Mouse (Mus musculus) kidney, embryonic 15.5 days (tissue): ENCODE data around the gene Gm36079. TPM values are rescaled to one million over a fixed set of nuclear protein-coding genes. Genes with fewer than 3 reads are reported as not detected.
"Not testable (repeated sequence)": the region's sequence is repeated elsewhere in the genome, so short reads cannot be mapped to it uniquely, and the experiment has no call there.

Experiments
- ATAC-seq: fragments of 200-750 bp; cut with Nextera tagmentation; replicated peaks from 2 replicates; pipeline ENCODE4 v1.8.0; 2017; ENCODE audit warnings: moderate TSS enrichment; ENCODE audit not compliant: low FRiP score
- H3K27ac ChIP-seq: fragments of 300-500 bp; sonication (generic); 2 replicates; pipeline ENCODE4 v1.5.1; 2015; ENCODE audit warnings: mild to moderate bottlenecking, inconsistent platforms
- H3K27me3 ChIP-seq: fragments of 300-500 bp; sonication (generic); 2 replicates; pipeline ENCODE4 v1.6.1; 2015; ENCODE audit warnings: inconsistent platforms
- H3K36me3 ChIP-seq: fragments of 300-500 bp; sonication (generic); 2 replicates; pipeline ENCODE4 v1.6.1; 2015; ENCODE audit warnings: inconsistent platforms
- H3K4me1 ChIP-seq: fragments of 300-500 bp; sonication (generic); 2 replicates; pipeline ENCODE4 v1.6.1; 2015; ENCODE audit warnings: inconsistent platforms
- H3K4me2 ChIP-seq: fragments of 300-500 bp; sonication (generic); 2 replicates; pipeline ENCODE4 v1.6.1; 2015; ENCODE audit warnings: moderate library complexity, mild to moderate bottlenecking, inconsistent platforms
- H3K4me3 ChIP-seq: fragments of 300-500 bp; sonication (generic); replicated peaks from 2 replicates; pipeline ENCODE4 v1.5.1; 2015; ENCODE audit warnings: mild to moderate bottlenecking, inconsistent platforms
- H3K9ac ChIP-seq: fragments of 300-500 bp; sonication (generic); 2 replicates; pipeline ENCODE4 v1.6.1; 2015; ENCODE audit warnings: mild to moderate bottlenecking, inconsistent platforms
- H3K9me3 ChIP-seq: fragments of 300-500 bp; sonication (generic); replicated peaks from 2 replicates; pipeline ENCODE4 v1.6.1; 2016; ENCODE audit warnings: inconsistent platforms
- WGBS: fragments of 180-500 bp; shearing (Covaris S2); methylation state at CpG from one replicate; pipeline ENCODE4 v1.1.7; 2015; ENCODE audit warnings: mixed read lengths; 5-methylcytosine and 5-hydroxymethylcytosine counted together
- polyA plus RNA-seq: library from polyadenylated mRNA; unstranded; fragments of >200 nt; fragmentation: Nextera tagmentation; extraction: Ambion mirVana; gene quantifications from 2 replicates; pipeline ENCODE4 v1.2.1, GENCODE M21; 2015

The Gm36079 gene
- polyA plus RNA-seq, 1 experiment from 2014 or later, result not detected

GRCm38 (mm10) chr13:120010068-120010467 is 16.7 kb downstream of the Gm36079 start:
- H3K36me3 ChIP-seq, H3K9me3 ChIP-seq, H3K4me2 ChIP-seq, H3K4me3 ChIP-seq, H3K4me1 ChIP-seq, H3K27ac ChIP-seq, H3K9ac ChIP-seq, ATAC-seq, H3K27me3 ChIP-seq: not testable (repeated sequence)

- not testable (repeated sequence) for H3K4me3 ChIP-seq, H3K36me3 ChIP-seq, H3K27me3 ChIP-seq, ATAC-seq, H3K9ac ChIP-seq, H3K4me2 ChIP-seq, H3K27ac ChIP-seq, H3K4me1 ChIP-seq, H3K9me3 ChIP-seq
- WGBS, result no CpG with 5 or more reads among the region's 4 CpGs
Observed at GRCm38 (mm10) chr13:119999215-119999614, 27.6 kb downstream of the Gm36079 start.

- H3K27ac ChIP-seq, H3K9me3 ChIP-seq, H3K4me1 ChIP-seq, H3K9ac ChIP-seq, H3K27me3 ChIP-seq, H3K4me2 ChIP-seq, H3K36me3 ChIP-seq, H3K4me3 ChIP-seq: not testable (repeated sequence)
- peak; percentile 88 for ATAC-seq
- no CpG with 5 or more reads among the region's 22 CpGs for WGBS
Observed at GRCm38 (mm10) chr13:119998442-119999086, 28.2 kb downstream of the Gm36079 start.

- not testable (repeated sequence) for ATAC-seq, H3K4me2 ChIP-seq, H3K9me3 ChIP-seq, H3K27me3 ChIP-seq, H3K4me3 ChIP-seq, H3K4me1 ChIP-seq, H3K27ac ChIP-seq, H3K9ac ChIP-seq, H3K36me3 ChIP-seq
- WGBS, result no CpG with 5 or more reads among the region's 10 CpGs
Observed at GRCm38 (mm10) chr13:119991917-119992496, 34.8 kb downstream of the Gm36079 start.

GRCm38 (mm10) chr13:119991264-119991663 is 35.5 kb downstream of the Gm36079 start:
- not testable (repeated sequence) for H3K4me1 ChIP-seq, H3K27me3 ChIP-seq, H3K27ac ChIP-seq, H3K36me3 ChIP-seq, H3K4me2 ChIP-seq, H3K9me3 ChIP-seq, H3K9ac ChIP-seq, H3K4me3 ChIP-seq
- WGBS, result no CpG with 5 or more reads among the region's 13 CpGs
- ATAC-seq, result 0 out of 2 replicates have a peak, but pooled peaks have one; percentile 43

Other genes starting within 250 kb of the Gm36079 start
- gene Zfp131, start 236.1 kb downstream of the Gm36079 start, polyA plus RNA-seq, result 37.0 and 37.3 TPM in 2 replicates
- not detected in 2 replicates for gene AF067063, start 196.8 kb downstream of the Gm36079 start, polyA plus RNA-seq
- gene D13Ertd608e, start 191.0 kb downstream of the Gm36079 start, polyA plus RNA-seq, result not detected in 2 replicates
- not detected in 2 replicates for gene Tcstv1, start 132.2 kb downstream of the Gm36079 start, polyA plus RNA-seq
- gene Gm21761, start 97.7 kb downstream of the Gm36079 start, polyA plus RNA-seq, result not detected in 2 replicates
- not detected in 2 replicates for gene B020031M17Rik, start 76.2 kb downstream of the Gm36079 start, polyA plus RNA-seq
- 0.12 TPM in 1 of 2 replicates, not detected in the other for gene Gm21188, start 25.2 kb upstream of the Gm36079 start, polyA plus RNA-seq
- not detected in 2 replicates for gene Gm20767, start 113.2 kb upstream of the Gm36079 start, polyA plus RNA-seq
- not detected in 2 replicates for gene Gm21818, start 145.4 kb upstream of the Gm36079 start, polyA plus RNA-seq
- not detected in 2 replicates for gene Gm21762, start 188.9 kb upstream of the Gm36079 start, polyA plus RNA-seq
- gene Gm21731, start 212.1 kb upstream of the Gm36079 start, polyA plus RNA-seq, result not detected in 2 replicates
- gene AF067061, start 236.1 kb upstream of the Gm36079 start, polyA plus RNA-seq, result not detected in 2 replicates